Mouse (Mus musculus): ENCODE results near the gene Slc25a18. TPM values are rescaled to one million over a fixed set of nuclear protein-coding genes. Genes with fewer than 3 reads are reported as not detected.

Gene Slc25a18
- polyA plus RNA-seq, 1 experiment from 2014 or later = 2.0 TPM

GRCm38 (mm10) chr6:120771366-120771765, 2.0 kb upstream of the Slc25a18 start:
- 78% methylated on average over 1 of the region's 1 CpGs for WGBS
- ATAC-seq (no peak), DNase-seq (ENCODE audit: low spot score) (no peak)
- H3K27ac ChIP-seq (ENCODE audit: low read depth, low read length) = no peak overlapping the region
- peaks cover 16% of the 10 kb centered on the region for H3K36me3 ChIP-seq (ENCODE audit: control insufficient read depth, insufficient read depth, low read length)
- no peak overlapping the region for H3K9ac ChIP-seq (ENCODE audit: low read length)
- peaks cover 13% of the 10 kb centered on the region for H3K4me1 ChIP-seq (ENCODE audit: control insufficient read depth, insufficient read depth, low read length)
- no peak overlapping the region for H3K4me2 ChIP-seq (ENCODE audit: low read length)
- H3K27me3 ChIP-seq (replicated peaks; ENCODE audit: control insufficient read depth, insufficient read depth, low read length) = no peaks in the 10 kb centered on the region
- no peaks in the 10 kb centered on the region for H3K9me3 ChIP-seq (replicated peaks; ENCODE audit: control insufficient read depth, low read length)
- no peak overlapping the region for H3K4me3 ChIP-seq (ENCODE audit: low read depth, low read length)

GRCm38 (mm10) chr6:120772025-120772424, 1.4 kb upstream of the Slc25a18 start:
- Histone ChIP-seq H3K4me1 (ENCODE audit: control insufficient read depth, insufficient read depth, low read length) (peaks cover 13% of the 10 kb centered on the region), H3K4me3 (ENCODE audit: low read depth, low read length) (no peak overlapping the region), H3K27me3 (replicated peaks; ENCODE audit: control insufficient read depth, insufficient read depth, low read length) (no peaks in the 10 kb centered on the region), H3K27ac (ENCODE audit: low read depth, low read length) (no peak overlapping the region), H3K9me3 (replicated peaks; ENCODE audit: control insufficient read depth, low read length) (no peaks in the 10 kb centered on the region), H3K9ac (ENCODE audit: low read length) (0 out of 2 replicates have a peak overlapping the region, but pooled peaks have one; percentile 18), H3K4me2 (ENCODE audit: low read length) (no peak overlapping the region), H3K36me3 (ENCODE audit: control insufficient read depth, insufficient read depth, low read length) (peaks cover 10% of the 10 kb centered on the region; the same call in 1 of the 2 replicates)
- ATAC-seq (no peak), DNase-seq (ENCODE audit: low spot score) (no peak)

- Histone ChIP-seq H3K27me3 (replicated peaks; ENCODE audit: control insufficient read depth, insufficient read depth, low read length) (no peaks in the 10 kb centered on the region), H3K4me1 (ENCODE audit: control insufficient read depth, insufficient read depth, low read length) (peaks cover 13% of the 10 kb centered on the region), H3K36me3 (ENCODE audit: control insufficient read depth, insufficient read depth, low read length) (peaks cover 6% of the 10 kb centered on the region; the same call in 1 of the 2 replicates), H3K9ac (ENCODE audit: low read length) (no peak overlapping the region), H3K4me2 (ENCODE audit: low read length) (no peak overlapping the region), H3K9me3 (replicated peaks; ENCODE audit: control insufficient read depth, low read length) (no peaks in the 10 kb centered on the region), H3K4me3 (ENCODE audit: low read depth, low read length) (no peak overlapping the region), H3K27ac (ENCODE audit: low read depth, low read length) (peak overlapping the region; percentile 80)
- WGBS = 56% methylated on average over 6 of the region's 6 CpGs
- DNase-seq (ENCODE audit: low spot score) (peak; percentile 33), ATAC-seq (peak; percentile 52)
Observed at GRCm38 (mm10) chr6:120773763-120774162, 385 bp downstream of the Slc25a18 start.

- ATAC-seq (no peak), DNase-seq (ENCODE audit: low spot score) (no peak)
- Histone ChIP-seq H3K27ac (ENCODE audit: low read depth, low read length) (no peak overlapping the region), H3K9ac (ENCODE audit: low read length) (no peak overlapping the region), H3K4me2 (ENCODE audit: low read length) (no peak overlapping the region), H3K4me3 (ENCODE audit: low read depth, low read length) (no peak overlapping the region), H3K27me3 (replicated peaks; ENCODE audit: control insufficient read depth, insufficient read depth, low read length) (no peaks in the 10 kb centered on the region), H3K4me1 (ENCODE audit: control insufficient read depth, insufficient read depth, low read length) (peaks cover 13% of the 10 kb centered on the region), H3K36me3 (ENCODE audit: control insufficient read depth, insufficient read depth, low read length) (0 out of 2 replicates have a peak, but pooled peaks cover under 1% of the 10 kb centered on the region), H3K9me3 (replicated peaks; ENCODE audit: control insufficient read depth, low read length) (no peaks in the 10 kb centered on the region)
- WGBS = 89% methylated on average over 3 of the region's 3 CpGs
Observed at GRCm38 (mm10) chr6:120776286-120776685, 2.9 kb downstream of the Slc25a18 start.

DNA sequence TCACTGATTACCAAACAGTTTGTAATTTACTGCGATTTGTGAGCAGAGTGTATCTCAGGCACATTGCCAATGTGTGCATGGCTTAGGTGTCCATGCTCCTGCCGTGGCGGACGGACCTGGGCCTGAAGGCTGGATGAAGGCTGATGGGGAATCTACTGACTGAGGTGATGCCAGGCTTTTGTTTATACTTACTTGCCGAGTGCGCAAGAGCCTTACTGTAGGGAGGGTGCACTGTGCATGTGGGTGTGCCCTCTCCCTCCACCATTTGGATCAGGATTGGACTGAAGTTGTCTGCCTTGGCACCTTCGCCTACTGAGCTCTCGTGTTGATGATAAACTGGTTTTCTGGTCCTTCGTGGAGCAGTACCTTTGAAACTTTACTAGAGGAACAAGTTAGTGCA, 4.2 kb downstream of the Slc25a18 start:
- no peak overlapping the region for H3K27ac ChIP-seq (ENCODE audit: low read depth, low read length)
- no peak overlapping the region for H3K4me3 ChIP-seq (ENCODE audit: low read depth, low read length)
- H3K9ac ChIP-seq (ENCODE audit: low read length) = no peak overlapping the region
- DNase-seq (ENCODE audit: low spot score) = no peak
- no peaks in the 10 kb centered on the region for H3K27me3 ChIP-seq (replicated peaks; ENCODE audit: control insufficient read depth, insufficient read depth, low read length)
- no peak for ATAC-seq
- H3K36me3 ChIP-seq (ENCODE audit: control insufficient read depth, insufficient read depth, low read length) = no peaks in the 10 kb centered on the region
- no peaks in the 10 kb centered on the region for H3K9me3 ChIP-seq (replicated peaks; ENCODE audit: control insufficient read depth, low read length)
- peaks cover 13% of the 10 kb centered on the region for H3K4me1 ChIP-seq (ENCODE audit: control insufficient read depth, insufficient read depth, low read length)
- H3K4me2 ChIP-seq (ENCODE audit: low read length) = no peak overlapping the region
- 84% methylated on average over 9 of the region's 9 CpGs for WGBS

DNA sequence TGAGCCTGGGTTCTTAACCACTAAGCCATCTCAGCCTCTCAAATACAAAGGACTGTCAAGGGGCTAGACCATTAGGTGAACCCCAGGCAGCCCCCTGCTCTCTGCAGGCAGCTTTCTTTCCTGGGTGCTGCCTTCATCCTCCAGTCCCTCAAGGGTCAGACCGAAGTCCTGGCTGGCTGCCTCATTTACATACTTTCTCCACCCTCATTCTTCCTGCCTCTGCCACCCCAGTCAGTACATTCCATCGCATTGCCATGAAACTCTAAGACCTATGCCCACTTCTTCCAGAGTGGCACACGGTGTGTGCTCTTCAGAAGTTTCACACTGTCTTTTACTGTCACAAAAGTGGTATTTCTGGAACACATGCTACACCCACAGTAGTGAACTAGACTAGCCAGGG, 4.8 kb downstream of the Slc25a18 start:
- 66% methylated on average over 3 of the region's 3 CpGs for WGBS
- H3K27ac ChIP-seq (ENCODE audit: low read depth, low read length) = no peak overlapping the region
- peaks cover 9% of the 10 kb centered on the region for H3K4me1 ChIP-seq (ENCODE audit: control insufficient read depth, insufficient read depth, low read length)
- no peak for ATAC-seq
- no peak overlapping the region for H3K4me3 ChIP-seq (ENCODE audit: low read depth, low read length)
- H3K36me3 ChIP-seq (ENCODE audit: control insufficient read depth, insufficient read depth, low read length) = no peaks in the 10 kb centered on the region
- no peaks in the 10 kb centered on the region for H3K27me3 ChIP-seq (replicated peaks; ENCODE audit: control insufficient read depth, insufficient read depth, low read length)
- no peak overlapping the region for H3K9ac ChIP-seq (ENCODE audit: low read length)
- no peak for DNase-seq (ENCODE audit: low spot score)
- H3K4me2 ChIP-seq (ENCODE audit: low read length) = no peak overlapping the region
- no peaks in the 10 kb centered on the region for H3K9me3 ChIP-seq (replicated peaks; ENCODE audit: control insufficient read depth, low read length)

- no peaks in the 10 kb centered on the region for H3K36me3 ChIP-seq (ENCODE audit: control insufficient read depth, insufficient read depth, low read length)
- DNase-seq (ENCODE audit: low spot score) (no peak), ATAC-seq (no peak)
- H3K4me1 ChIP-seq (ENCODE audit: control insufficient read depth, insufficient read depth, low read length) = peaks cover 2% of the 10 kb centered on the region; the same call in 1 of the 2 replicates
- no peak overlapping the region for H3K9ac ChIP-seq (ENCODE audit: low read length)
- no peaks in the 10 kb centered on the region for H3K9me3 ChIP-seq (replicated peaks; ENCODE audit: control insufficient read depth, low read length)
- no peak overlapping the region for H3K4me3 ChIP-seq (ENCODE audit: low read depth, low read length)
- H3K27ac ChIP-seq (ENCODE audit: low read depth, low read length) = no peak overlapping the region
- WGBS = 87% methylated on average over 2 of the region's 2 CpGs
- no peak overlapping the region for H3K4me2 ChIP-seq (ENCODE audit: low read length)
- H3K27me3 ChIP-seq (replicated peaks; ENCODE audit: control insufficient read depth, insufficient read depth, low read length) = no peaks in the 10 kb centered on the region
Observed at GRCm38 (mm10) chr6:120782948-120783347, 9.6 kb downstream of the Slc25a18 start.

DNA sequence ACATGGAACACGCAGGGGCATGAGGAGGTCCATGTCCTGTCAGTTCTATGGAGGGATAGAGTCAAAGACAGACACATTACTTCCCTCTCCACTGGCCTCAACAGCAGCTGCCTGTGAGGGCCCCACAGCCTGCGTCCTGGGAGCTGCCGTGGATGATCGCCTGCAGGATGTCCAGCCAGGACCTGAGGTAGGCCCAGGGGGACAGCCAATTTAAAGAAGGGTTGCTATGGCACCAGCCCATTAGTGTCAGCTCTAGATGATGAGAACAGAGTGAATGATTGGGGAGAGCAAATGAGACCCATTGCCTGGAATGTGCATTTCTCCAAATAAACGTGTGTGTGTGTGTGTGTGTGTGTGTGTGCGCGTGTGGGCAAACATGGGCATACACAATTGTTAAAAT, 11.0 kb downstream of the Slc25a18 start:
- WGBS = 42% methylated on average over 7 of the region's 7 CpGs
- no peaks in the 10 kb centered on the region for H3K9me3 ChIP-seq (replicated peaks; ENCODE audit: control insufficient read depth, low read length)
- H3K9ac ChIP-seq (ENCODE audit: low read length) = no peak overlapping the region
- no peaks in the 10 kb centered on the region for H3K27me3 ChIP-seq (replicated peaks; ENCODE audit: control insufficient read depth, insufficient read depth, low read length)
- no peak overlapping the region for H3K4me2 ChIP-seq (ENCODE audit: low read length)
- no peak overlapping the region for H3K4me3 ChIP-seq (ENCODE audit: low read depth, low read length)
- ATAC-seq (peak; percentile 20; the same call in 1 of the 2 replicates), DNase-seq (ENCODE audit: low spot score) (no peak)
- H3K27ac ChIP-seq (ENCODE audit: low read depth, low read length) = no peak overlapping the region
- peaks cover 3% of the 10 kb centered on the region; the same call in 1 of the 2 replicates for H3K36me3 ChIP-seq (ENCODE audit: control insufficient read depth, insufficient read depth, low read length)
- H3K4me1 ChIP-seq (ENCODE audit: control insufficient read depth, insufficient read depth, low read length) = peaks cover 2% of the 10 kb centered on the region; the same call in 1 of the 2 replicates

DNA sequence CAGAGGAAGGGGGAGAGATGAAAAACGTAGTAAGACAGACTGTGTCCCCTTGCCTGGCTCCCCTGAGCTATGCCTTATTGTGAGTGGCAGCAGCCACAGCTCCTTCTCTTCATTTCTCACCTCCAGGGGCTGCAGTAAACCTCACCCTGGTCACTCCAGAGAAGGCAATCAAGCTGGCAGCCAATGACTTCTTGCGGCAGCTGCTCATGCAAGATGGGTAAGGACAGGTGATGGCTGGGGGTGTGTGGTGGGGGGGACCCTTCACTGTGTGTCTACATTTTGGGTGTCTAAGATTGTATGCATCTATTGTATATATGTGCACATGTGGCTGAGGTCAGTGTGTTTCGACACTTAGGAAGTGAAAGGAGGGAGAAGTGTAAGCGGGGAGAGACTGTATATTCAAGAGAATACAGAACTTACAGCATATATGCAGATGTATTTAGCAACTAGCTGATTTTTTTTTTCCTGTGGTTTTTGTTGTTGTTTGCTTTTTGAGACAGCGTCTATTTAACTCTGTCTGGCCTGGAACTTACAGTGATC, 14.8 kb downstream of the Slc25a18 start:
- no peak for ATAC-seq
- WGBS = 93% methylated on average over 5 of the region's 5 CpGs
- peaks cover 2% of the 10 kb centered on the region; the same call in 1 of the 2 replicates for H3K4me1 ChIP-seq (ENCODE audit: control insufficient read depth, insufficient read depth, low read length)

More for the DNA sequence above, 14.8 kb downstream of the Slc25a18 start:
- Histone ChIP-seq H3K36me3 (ENCODE audit: control insufficient read depth, insufficient read depth, low read length) (peaks cover 19% of the 10 kb centered on the region), H3K27me3 (replicated peaks; ENCODE audit: control insufficient read depth, insufficient read depth, low read length) (no peaks in the 10 kb centered on the region), H3K4me3 (ENCODE audit: low read depth, low read length) (no peak overlapping the region), H3K9me3 (replicated peaks; ENCODE audit: control insufficient read depth, low read length) (no peaks in the 10 kb centered on the region), H3K4me2 (ENCODE audit: low read length) (no peak overlapping the region), H3K27ac (ENCODE audit: low read depth, low read length) (no peak overlapping the region), H3K9ac (ENCODE audit: low read length) (no peak overlapping the region)
- no peak for DNase-seq (ENCODE audit: low spot score)
